Mouse (Mus musculus) intestine, embryonic 14.5 days (tissue): ENCODE data around the gene Ice1. TPM values are rescaled to one million over a fixed set of nuclear protein-coding genes. Genes with fewer than 3 reads are reported as not detected.

ENCODE experiments used
- ATAC-seq: fragments of 200-750 bp; cut with Nextera tagmentation; replicated peaks from 2 replicates; pipeline ENCODE4 v1.8.0; 2017; ENCODE audit warnings: low read depth, moderate number of reproducible peaks, moderate TSS enrichment, moderate library complexity; ENCODE audit not compliant: low FRiP score, low TSS enrichment
- DNase-seq: peaks from one replicate; pipeline ENCODE4 v3.0.0-alpha.2; 2018; ENCODE audit warnings: low spot score
- H3K27ac ChIP-seq: fragments of 300-500 bp; sonication (generic); 2 replicates; pipeline ENCODE4 v1.5.1; 2014; ENCODE audit warnings: low read depth, mild to moderate bottlenecking, control low read depth
- H3K27me3 ChIP-seq: fragments of 300-500 bp; sonication (generic); replicated peaks from 2 replicates; pipeline ENCODE4 v1.6.1; 2014; ENCODE audit warnings: low read length, control low read depth; ENCODE audit not compliant: control insufficient read depth, insufficient read depth
- H3K36me3 ChIP-seq: fragments of 300-500 bp; sonication (generic); 2 replicates; pipeline ENCODE4 v1.6.1; 2014; ENCODE audit warnings: low read length, control low read depth; ENCODE audit not compliant: control insufficient read depth, insufficient read depth
- H3K4me1 ChIP-seq: fragments of 300-500 bp; sonication (generic); replicated peaks from 2 replicates; pipeline ENCODE4 v1.6.1; 2014; ENCODE audit warnings: low read length, control low read depth, mixed read lengths; ENCODE audit not compliant: control insufficient read depth, insufficient read depth
- H3K4me2 ChIP-seq: fragments of 300-500 bp; sonication (generic); 2 replicates; pipeline ENCODE4 v1.6.1; 2014; ENCODE audit warnings: low read length
- H3K4me3 ChIP-seq: fragments of 300-500 bp; sonication (generic); 2 replicates; pipeline ENCODE4 v1.5.1; 2014; ENCODE audit warnings: low read depth, low read length, control low read depth, mixed read lengths
- H3K9ac ChIP-seq: fragments of 300-500 bp; sonication (generic); 2 replicates; pipeline ENCODE4 v1.6.1; 2014; ENCODE audit warnings: mild to moderate bottlenecking, low read length
- H3K9me3 ChIP-seq: fragments of 300-500 bp; sonication (generic); 2 replicates; pipeline ENCODE4 v1.6.1; 2016; ENCODE audit warnings: low read length, control low read depth; ENCODE audit not compliant: control insufficient read depth
- WGBS: fragments of 180-500 bp; shearing (Covaris S2); extraction: QIAGEN DNeasy Blood & Tissue Kit; methylation state at CpG from one replicate; pipeline ENCODE4 v1.1.7; 2014; 5-methylcytosine and 5-hydroxymethylcytosine counted together
- polyA plus RNA-seq: library from polyadenylated mRNA; unstranded; fragments of >200 nt; fragmentation: Nextera tagmentation; extraction: Ambion mirVana; gene quantifications from 2 replicates; pipeline ENCODE4 v1.2.1, GENCODE M21; 2014

Ice1 gene
- polyA plus RNA-seq, 1 experiment from 2014 or later, result 27.0 TPM

DNA sequence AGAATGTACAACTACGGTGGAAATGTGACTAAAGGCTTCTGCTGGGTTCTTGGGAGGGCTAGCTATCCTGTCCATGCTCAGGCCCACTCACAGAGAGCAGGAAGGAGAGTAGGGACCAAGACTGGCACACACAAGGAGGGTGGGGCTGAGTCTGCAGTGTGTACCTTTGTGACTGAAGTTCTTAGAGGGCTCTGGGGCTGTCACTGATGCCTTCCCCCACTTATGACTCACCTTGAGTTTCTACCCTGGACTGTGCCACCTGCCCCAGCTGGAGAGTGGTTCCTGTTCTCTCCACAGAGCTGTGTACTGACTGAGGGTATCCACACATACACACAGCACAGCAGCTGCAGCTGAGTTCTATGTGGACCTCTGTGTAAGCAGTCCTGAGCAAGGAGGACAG lies 63.2 kb downstream of the Ice1 start:
- Histone ChIP-seq H3K4me2 (no peak overlapping the region), H3K27ac (no peak overlapping the region), H3K36me3 (no peaks in the 10 kb centered on the region), H3K9me3 (no peaks in the 10 kb centered on the region), H3K4me1 (no peaks in the 10 kb centered on the region), H3K4me3 (no peak overlapping the region), H3K9ac (no peak overlapping the region), H3K27me3 (no peaks in the 10 kb centered on the region)
- DNase-seq (no peak), ATAC-seq (no peak)
- 93% methylated on average over 1 of the region's 1 CpGs for WGBS

DNA sequence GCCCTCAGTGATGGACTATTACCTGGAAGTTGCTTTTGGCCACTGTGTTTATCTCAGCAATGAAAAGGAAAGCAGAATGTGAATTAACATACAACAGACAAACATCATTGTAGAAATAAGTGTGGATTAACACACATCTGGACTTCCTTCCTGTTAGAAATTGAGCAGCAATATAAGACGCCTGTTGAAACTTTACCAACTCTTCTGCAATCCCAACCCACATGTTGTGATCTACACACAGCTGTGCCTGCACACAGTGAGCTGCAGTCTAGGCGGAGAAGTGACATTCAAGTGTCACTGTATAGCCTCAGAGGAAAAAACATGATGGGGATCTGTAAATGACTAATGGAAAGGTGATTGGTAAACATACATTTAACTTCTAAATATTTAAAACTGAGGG lies 69.5 kb downstream of the Ice1 start:
- H3K27me3 ChIP-seq, result no peaks in the 10 kb centered on the region
- no peak overlapping the region for H3K4me2 ChIP-seq
- H3K9me3 ChIP-seq, result no peaks in the 10 kb centered on the region
- H3K9ac ChIP-seq, result no peak overlapping the region
- H3K4me3 ChIP-seq, result no peak overlapping the region
- no peaks in the 10 kb centered on the region for H3K36me3 ChIP-seq
- no peak for DNase-seq
- H3K27ac ChIP-seq, result no peak overlapping the region
- whole genome bisulfite sequencing, result 61% methylated on average over 2 of the region's 2 CpGs
- no peaks in the 10 kb centered on the region for H3K4me1 ChIP-seq
- ATAC-seq, result no peak

DNA sequence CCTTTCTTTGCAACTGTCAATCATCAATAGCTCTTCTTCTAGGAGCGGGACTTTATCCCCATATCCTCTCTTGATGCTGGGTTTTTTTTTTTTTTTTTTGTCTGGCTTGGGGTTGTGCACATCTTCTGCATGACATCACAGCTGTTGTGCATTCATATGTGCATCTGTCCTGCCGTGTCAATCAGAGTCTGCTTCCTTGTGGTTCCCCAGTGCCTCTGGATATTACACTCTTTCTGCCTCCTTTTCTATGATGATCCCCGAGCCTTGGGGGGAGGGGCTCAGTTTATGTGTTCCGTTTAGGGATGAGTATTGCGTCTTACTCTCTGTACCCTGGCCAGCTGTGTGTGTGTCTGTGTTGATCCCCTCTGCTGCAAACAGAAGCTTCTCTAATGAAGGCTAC lies 84.0 kb downstream of the Ice1 start:
- 74% methylated on average over 5 of the region's 5 CpGs for WGBS
- H3K4me3 ChIP-seq, result no peak overlapping the region
- ATAC-seq, result no peak
- H3K36me3 ChIP-seq, result no peaks in the 10 kb centered on the region
- 0 out of 2 replicates have a peak, but pooled peaks cover 3% of the 10 kb centered on the region for H3K27me3 ChIP-seq
- no peak for DNase-seq
- no peak overlapping the region for H3K4me2 ChIP-seq
- no peaks in the 10 kb centered on the region for H3K9me3 ChIP-seq
- no peak overlapping the region for H3K27ac ChIP-seq
- H3K9ac ChIP-seq, result no peak overlapping the region
- H3K4me1 ChIP-seq, result no peaks in the 10 kb centered on the region

DNA sequence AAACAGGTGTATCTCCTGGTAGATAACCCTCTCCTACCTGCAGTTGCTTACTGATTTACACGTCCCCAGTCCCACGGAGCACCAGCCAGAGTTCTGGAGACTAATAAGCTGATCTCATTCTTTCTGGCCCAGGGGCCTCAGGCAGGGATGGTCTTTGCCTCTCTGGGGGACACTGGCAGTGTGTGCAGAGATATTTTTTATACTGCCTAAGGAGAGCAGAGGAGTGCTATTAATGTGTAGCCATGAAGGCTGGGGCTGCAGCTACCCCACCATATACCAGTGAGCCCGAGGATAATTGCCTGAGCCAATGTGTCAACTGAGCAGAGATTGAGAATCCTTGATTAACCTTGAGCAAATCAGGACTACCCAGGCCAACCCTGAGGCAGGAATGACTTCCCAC lies 90.0 kb downstream of the Ice1 start:
- 0 out of 2 replicates have a peak, but pooled peaks cover 7% of the 10 kb centered on the region for H3K27me3 ChIP-seq
- H3K27ac ChIP-seq, result no peak overlapping the region
- H3K9ac ChIP-seq, result no peak overlapping the region
- H3K9me3 ChIP-seq, result no peaks in the 10 kb centered on the region
- H3K36me3 ChIP-seq, result no peaks in the 10 kb centered on the region
- DNase-seq (no peak), ATAC-seq (no peak)
- WGBS, result 40% methylated on average over 3 of the region's 3 CpGs
- H3K4me1 ChIP-seq, result no peaks in the 10 kb centered on the region
- no peak overlapping the region for H3K4me3 ChIP-seq
- no peak overlapping the region for H3K4me2 ChIP-seq

DNA sequence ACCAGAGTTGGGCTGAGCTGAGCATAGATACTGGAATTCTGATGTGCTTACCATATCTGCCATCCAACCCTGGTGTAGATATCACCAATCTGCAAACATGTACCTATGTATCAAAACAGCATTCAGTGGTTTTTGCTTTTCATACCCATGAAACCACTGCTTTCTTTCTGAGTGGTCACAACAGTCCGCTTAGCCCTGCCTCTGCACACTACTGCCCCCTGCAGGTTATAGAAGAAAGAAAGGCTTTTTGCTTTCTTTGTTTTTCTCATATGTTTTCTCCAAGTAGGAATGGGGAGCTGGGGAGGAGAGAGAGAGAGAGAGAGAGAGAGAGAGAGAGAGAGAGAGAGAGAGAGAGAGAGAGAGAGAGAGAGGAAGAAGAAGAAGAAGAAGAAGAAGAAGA lies 92.2 kb downstream of the Ice1 start:
- no peak for DNase-seq

DNA sequence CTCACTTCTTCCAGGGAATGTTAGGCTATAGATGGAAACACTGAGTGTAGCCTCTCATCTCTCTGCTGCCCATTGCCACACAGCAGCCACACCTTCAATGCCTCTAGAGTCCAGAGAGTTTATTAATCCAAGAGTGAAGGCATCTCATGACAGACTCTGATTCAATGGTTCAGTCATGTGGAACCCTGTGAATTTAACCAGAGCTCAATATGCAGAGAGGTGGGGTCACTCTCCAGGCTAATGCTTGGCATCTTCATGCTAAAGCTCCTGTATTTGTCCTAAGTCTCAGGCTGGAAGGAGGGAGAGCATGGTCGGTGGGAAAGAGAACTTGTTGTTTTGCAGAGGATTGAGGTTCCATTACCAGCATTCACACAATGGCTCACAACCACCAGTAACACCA lies 97.6 kb downstream of the Ice1 start:
- DNase-seq (no peak), ATAC-seq (no peak)
- Histone ChIP-seq H3K4me1 (no peaks in the 10 kb centered on the region), H3K36me3 (no peaks in the 10 kb centered on the region), H3K4me2 (no peak overlapping the region), H3K9me3 (no peaks in the 10 kb centered on the region), H3K4me3 (no peak overlapping the region), H3K9ac (no peak overlapping the region), H3K27ac (no peak overlapping the region), H3K27me3 (0 out of 2 replicates have a peak, but pooled peaks cover 2% of the 10 kb centered on the region)
- 73% methylated on average over 1 of the region's 1 CpGs for WGBS

More for the DNA sequence above, 92.2 kb downstream of the Ice1 start:
- 0 out of 2 replicates have a peak, but pooled peaks cover 7% of the 10 kb centered on the region for H3K27me3 ChIP-seq
- H3K4me1 ChIP-seq, result no peaks in the 10 kb centered on the region
- H3K36me3 ChIP-seq, result no peaks in the 10 kb centered on the region
- H3K4me3 ChIP-seq, result no peak overlapping the region
- no peak overlapping the region for H3K4me2 ChIP-seq
- H3K27ac ChIP-seq, result no peak overlapping the region
- H3K9me3 ChIP-seq, result no peaks in the 10 kb centered on the region
- WGBS, result 0% methylated on average over 1 of the region's 1 CpGs
- no peak for ATAC-seq
- no peak overlapping the region for H3K9ac ChIP-seq

DNA sequence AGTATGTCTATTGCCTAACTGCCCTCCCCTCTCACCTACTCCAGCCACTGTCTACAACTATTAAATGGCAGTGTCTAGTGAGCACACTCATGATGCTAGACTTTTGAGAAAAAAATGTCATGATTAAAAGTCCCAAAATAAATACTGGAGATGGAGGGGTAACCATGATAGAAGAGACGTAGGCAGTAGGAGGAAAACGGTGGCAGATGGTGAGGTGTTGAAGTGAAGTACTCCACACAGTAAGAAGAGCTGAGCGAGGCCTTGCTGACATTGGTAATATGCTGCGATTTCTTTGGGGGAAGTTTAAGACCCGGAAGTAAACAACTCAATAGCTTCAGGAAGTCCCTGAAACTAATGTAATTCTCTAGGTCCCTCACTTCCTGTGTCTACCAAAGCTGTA lies 104.0 kb downstream of the Ice1 start:
- Histone ChIP-seq H3K36me3 (no peaks in the 10 kb centered on the region), H3K27ac (no peak overlapping the region), H3K27me3 (no peaks in the 10 kb centered on the region), H3K4me1 (no peaks in the 10 kb centered on the region), H3K9me3 (no peaks in the 10 kb centered on the region), H3K4me2 (no peak overlapping the region), H3K9ac (no peak overlapping the region), H3K4me3 (no peak overlapping the region)
- 89% methylated on average over 5 of the region's 5 CpGs for WGBS
- ATAC-seq (no peak), DNase-seq (no peak)

DNA sequence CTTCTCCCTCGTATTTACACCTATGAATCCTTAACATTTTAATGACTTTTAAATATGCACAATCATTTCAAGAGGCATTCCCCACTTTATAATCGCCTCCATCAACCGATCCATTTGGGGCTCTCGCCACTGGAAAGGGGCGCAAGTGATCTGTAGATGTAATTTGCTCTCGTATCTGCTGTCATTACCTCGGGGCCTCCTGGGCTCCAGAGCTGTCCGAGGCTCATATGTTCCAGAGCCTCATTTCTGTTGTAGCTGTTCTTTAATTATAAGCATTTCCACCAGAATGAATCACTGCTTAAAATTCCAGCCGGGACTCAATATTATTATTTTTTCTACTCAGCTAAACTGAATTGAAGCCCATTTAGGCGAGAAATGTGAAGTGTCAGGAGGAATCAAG lies 104.7 kb downstream of the Ice1 start:
- no peaks in the 10 kb centered on the region for H3K36me3 ChIP-seq
- H3K27ac ChIP-seq, result no peak overlapping the region
- no peaks in the 10 kb centered on the region for H3K27me3 ChIP-seq
- H3K4me2 ChIP-seq, result no peak overlapping the region
- ATAC-seq (no peak), DNase-seq (no peak)
- WGBS, result 88% methylated on average over 10 of the region's 10 CpGs
- no peaks in the 10 kb centered on the region for H3K4me1 ChIP-seq
- H3K9me3 ChIP-seq, result no peaks in the 10 kb centered on the region
- no peak overlapping the region for H3K9ac ChIP-seq
- no peak overlapping the region for H3K4me3 ChIP-seq

DNA sequence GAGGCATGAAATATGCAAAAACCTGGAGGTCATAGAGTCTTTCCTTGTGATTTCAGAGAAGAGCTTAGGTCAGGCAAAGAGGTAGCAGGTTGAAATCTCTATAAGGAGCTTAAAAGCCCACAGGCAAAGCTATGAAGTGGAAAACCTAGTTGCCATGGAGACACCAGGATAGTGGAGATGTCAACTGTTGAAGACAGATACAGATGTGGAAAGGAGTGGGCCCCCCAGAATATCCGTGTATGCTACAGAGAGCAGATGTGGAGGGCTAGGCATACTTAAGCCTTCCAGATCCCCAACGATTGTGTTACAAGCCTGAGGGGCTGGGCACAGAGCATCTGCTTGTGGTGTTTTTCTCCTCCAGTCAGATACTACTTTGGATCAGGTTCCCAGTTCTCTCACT lies 119.8 kb downstream of the Ice1 start:
- no peak overlapping the region for H3K4me2 ChIP-seq
- H3K4me1 ChIP-seq, result no peaks in the 10 kb centered on the region
- no peaks in the 10 kb centered on the region for H3K27me3 ChIP-seq
- H3K9ac ChIP-seq, result no peak overlapping the region
- no peaks in the 10 kb centered on the region for H3K36me3 ChIP-seq
- H3K9me3 ChIP-seq, result no peaks in the 10 kb centered on the region
- 63% methylated on average over 2 of the region's 2 CpGs for WGBS
- H3K27ac ChIP-seq, result no peak overlapping the region
- DNase-seq (no peak), ATAC-seq (no peak)
- no peak overlapping the region for H3K4me3 ChIP-seq
